Mouse (Mus musculus) liver, adult 2 months (tissue): ENCODE results near the gene Defb42.

ENCODE experiments used
- CTCF ChIP-seq: fragments of 200-500 bp; IDR thresholded peaks from 2 replicates; pipeline ENCODE4 v1.5.1; 2011; ENCODE audit warnings: low read depth, low read length, control low read depth
- POLR2A ChIP-seq: fragments of 200-500 bp; IDR thresholded peaks from 2 replicates; pipeline ENCODE4 v1.6.1; 2011; ENCODE audit warnings: low read length, control low read depth; ENCODE audit not compliant: insufficient read depth; ENCODE audit errors: extremely low read depth

- no peak for TF ChIP-seq POLR2A
- TF ChIP-seq CTCF, result no peak
Measured at GRCm38 (mm10) chr14:63002588-63002987, 44.2 kb upstream of the Defb42 start.
